Mouse (Mus musculus) liver, embryonic 14.5 days (tissue): ENCODE data around the gene Nup210. TPM values are rescaled to one million over a fixed set of nuclear protein-coding genes. Genes with fewer than 3 reads are reported as not detected.
A peak's percentile ranks its signal among the peaks of the same experiment; 100 is the strongest.

Experiments used
- ATAC-seq: fragments of 200-750 bp; cut with Nextera tagmentation; 2 replicates; pipeline ENCODE4 v1.8.0; 2017; ENCODE audit warnings: moderate number of reproducible peaks, mild to moderate bottlenecking, moderate library complexity; ENCODE audit not compliant: insufficient read depth
- DNase-seq, 3 experiments: peaks; one replicate each; pipeline ENCODE4 v3.0.0-alpha.2; 2012 to 2013; ENCODE audit warnings: low read depth in 3 of 3, low spot score in 3 of 3
- H3K27ac ChIP-seq: fragments of 300-500 bp; sonication (generic); 2 replicates; pipeline ENCODE4 v1.5.1; 2014; ENCODE audit warnings: moderate library complexity, mild to moderate bottlenecking, control low read depth, inconsistent platforms
- H3K27me3 ChIP-seq: fragments of 300-500 bp; sonication (generic); 2 replicates; pipeline ENCODE4 v1.6.1; 2014; ENCODE audit warnings: mild to moderate bottlenecking, low read length, moderate library complexity; ENCODE audit not compliant: control insufficient read depth, insufficient read depth
- H3K36me3 ChIP-seq: fragments of 300-500 bp; sonication (generic); replicated peaks from 2 replicates; pipeline ENCODE4 v1.6.1; 2014; ENCODE audit warnings: low read depth; ENCODE audit not compliant: control insufficient read depth, insufficient read depth
- H3K4me1 ChIP-seq, 2 experiments: fragments of 200-500 bp in 1 of 2; fragments of 300-500 bp in 1 of 2; sonication (generic) in 1 of 2; replicated peaks; 2 replicates each; pipeline ENCODE4 v1.6.1; 2012 to 2014; ENCODE audit warnings: antibody characterized with exemption in 1 of 2, inconsistent platforms in 1 of 2, low read length in 1 of 2; ENCODE audit not compliant: control insufficient read depth in 2 of 2, insufficient read depth in 2 of 2
- H3K4me2 ChIP-seq: fragments of 300-500 bp; sonication (generic); 2 replicates; pipeline ENCODE4 v1.6.1; 2014; ENCODE audit warnings: low read depth, mild to moderate bottlenecking, control low read depth, moderate library complexity
- H3K4me3 ChIP-seq, 2 experiments: fragments of 200-500 bp in 1 of 2; fragments of 300-500 bp in 1 of 2; sonication (generic) in 1 of 2; 2 replicates each; pipeline ENCODE4 v1.5.1; 2012 to 2014; ENCODE audit warnings: low read depth in 2 of 2, low read length in 2 of 2, mild to moderate bottlenecking in 2 of 2, control low read depth in 1 of 2, inconsistent platforms in 1 of 2, moderate library complexity in 1 of 2; ENCODE audit not compliant: insufficient read depth in 1 of 2
- H3K9ac ChIP-seq: fragments of 300-500 bp; sonication (generic); replicated peaks from 2 replicates; pipeline ENCODE4 v1.6.1; 2014; ENCODE audit warnings: mild to moderate bottlenecking, control low read depth, moderate library complexity
- H3K9me3 ChIP-seq: fragments of 300-500 bp; sonication (generic); 2 replicates; pipeline ENCODE4 v1.6.1; 2016; ENCODE audit warnings: low read length, mixed read lengths; ENCODE audit not compliant: control insufficient read depth
- CTCF ChIP-seq: IDR thresholded peaks from 2 replicates; pipeline ENCODE4 v1.5.1; 2016; ENCODE audit warnings: antibody characterized with exemption, low read depth, control low read depth
- EP300 ChIP-seq: IDR thresholded peaks from 2 replicates; pipeline ENCODE4 v1.6.1; 2016; ENCODE audit warnings: antibody characterized with exemption, low read depth
- WGBS: fragments of 180-500 bp; shearing (Covaris S2); extraction: QIAGEN DNeasy Blood & Tissue Kit; methylation state at CpG from one replicate; pipeline ENCODE4 v1.1.7; 2014; ENCODE audit not compliant: insufficient replicate concordance; 5-methylcytosine and 5-hydroxymethylcytosine counted together
- polyA plus RNA-seq, 2 experiments: library from polyadenylated mRNA; depleted of rRNA in 1 of 2; stranded (reverse) in 1 of 2; unstranded in 1 of 2; fragments of >200 nt; fragmentation: Nextera tagmentation in 1 of 2; extraction: Ambion mirVana in 1 of 2; gene quantifications; 2 replicates each; pipeline versions ENCODE4 v1.2.1 to v1.2.3; 2012 to 2014

Gene Nup210
- polyA plus RNA-seq, 2 experiments: 32.4 to 35.1 TPM

GRCm38 (mm10) chr6:91016600-91017230 lies 99.9 kb downstream of the Nup210 start:
- no peak for DNase-seq
- WGBS: 80% methylated on average over 7 of the region's 7 CpGs
- Histone ChIP-seq H3K9ac (no peak overlapping the region), H3K27ac (no peak overlapping the region), H3K4me1 (no peaks in the 10 kb centered on the region), H3K4me3 (no peak overlapping the region), H3K9me3 (no peaks in the 10 kb centered on the region), H3K27me3 (no peaks in the 10 kb centered on the region), H3K36me3 (peaks cover 69% of the 10 kb centered on the region), H3K4me2 (no peak overlapping the region)
- ATAC-seq: no peak
- TF ChIP-seq EP300 (no peak), CTCF (no peak)

- no peak overlapping the region for H3K27ac ChIP-seq
- peaks cover 51% of the 10 kb centered on the region for H3K36me3 ChIP-seq
- no peaks in the 10 kb centered on the region for H3K27me3 ChIP-seq
- ATAC-seq (no peak), DNase-seq (no peak)
- no peak overlapping the region for H3K4me2 ChIP-seq
- H3K9me3 ChIP-seq: no peaks in the 10 kb centered on the region
- H3K4me1 ChIP-seq: no peaks in the 10 kb centered on the region; a peak in 1 of 4 replicates
- no peak overlapping the region for H3K4me3 ChIP-seq
- no peak overlapping the region for H3K9ac ChIP-seq
- no peak for TF ChIP-seq CTCF
- TF ChIP-seq EP300: no peak
- WGBS: 75% methylated on average over 9 of the region's 9 CpGs
Observed at GRCm38 (mm10) chr6:91014198-91014958, 102.3 kb downstream of the Nup210 start.

DNA sequence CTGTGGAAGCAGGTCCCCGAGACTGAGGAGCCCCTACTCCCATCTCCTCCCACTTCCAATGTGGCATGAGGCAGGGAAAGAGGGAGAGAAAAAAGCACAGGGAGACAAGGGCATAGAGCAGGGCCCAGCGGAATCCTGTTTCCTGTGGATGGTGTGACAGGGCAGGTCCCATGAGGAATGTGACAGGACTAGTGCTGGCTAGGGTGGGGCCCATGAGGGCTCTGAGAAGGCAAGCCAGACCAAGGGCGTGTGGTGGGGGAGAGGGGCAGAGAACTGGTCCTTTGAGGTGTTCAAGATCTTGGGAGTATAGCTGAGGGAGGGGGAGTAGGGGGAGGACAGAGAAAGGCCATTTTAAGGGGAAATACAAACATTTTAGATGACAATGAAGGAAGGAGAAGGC lies 104.2 kb downstream of the Nup210 start:
- Histone ChIP-seq H3K36me3 (peaks cover 40% of the 10 kb centered on the region), H3K4me1 (peaks cover 16% of the 10 kb centered on the region in 2 experiments), H3K9me3 (no peaks in the 10 kb centered on the region), H3K4me2 (no peak overlapping the region), H3K27ac (no peak overlapping the region), H3K27me3 (no peaks in the 10 kb centered on the region), H3K4me3 (no peak overlapping the region), H3K9ac (no peak overlapping the region)
- ATAC-seq (no peak), DNase-seq (no peak)
- 66% methylated on average over 3 of the region's 3 CpGs for WGBS
- TF ChIP-seq EP300 (no peak), CTCF (no peak)

GRCm38 (mm10) chr6:91011568-91011967 lies 105.1 kb downstream of the Nup210 start:
- Histone ChIP-seq H3K36me3 (peaks cover 32% of the 10 kb centered on the region), H3K27ac (no peak overlapping the region), H3K4me2 (no peak overlapping the region), H3K4me3 (no peak overlapping the region), H3K4me1 (peaks cover 23 to 24% of the 10 kb centered on the region in 2 experiments), H3K27me3 (no peaks in the 10 kb centered on the region), H3K9me3 (no peaks in the 10 kb centered on the region), H3K9ac (no peak overlapping the region)
- TF ChIP-seq CTCF (no peak), EP300 (no peak)
- no peak for ATAC-seq
- WGBS: 71% methylated on average over 4 of the region's 4 CpGs
- DNase-seq: no peak

DNA sequence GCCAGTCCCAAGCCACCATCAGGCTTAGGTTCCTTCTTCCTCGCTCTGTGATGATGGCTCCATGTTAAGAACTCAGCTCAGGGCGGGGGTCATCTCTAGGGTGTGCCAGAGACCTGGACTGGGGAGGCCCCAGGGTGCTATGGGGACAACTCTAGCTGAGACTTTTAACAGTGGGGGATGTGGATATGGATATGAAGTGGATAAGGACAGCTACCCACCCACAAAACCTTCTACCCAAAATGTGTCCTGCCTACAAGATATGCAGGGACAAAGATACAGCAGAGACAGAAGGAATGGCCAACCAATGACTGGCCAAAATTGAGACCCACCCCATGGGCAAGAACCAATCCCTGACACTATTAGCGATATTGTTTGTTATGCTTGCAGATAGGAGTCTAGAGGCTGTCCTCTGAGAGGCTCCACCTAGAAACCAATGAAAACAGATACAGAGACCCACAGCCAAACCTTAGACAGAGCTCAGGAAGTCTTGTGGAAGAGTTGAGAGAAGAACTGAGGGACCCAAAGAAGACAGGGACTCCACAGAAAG lies 108.3 kb downstream of the Nup210 start:
- DNase-seq (peak in 2 of 3 experiments; percentile 53 to 69), ATAC-seq (peak; percentile 82)
- Histone ChIP-seq H3K36me3 (peaks cover 8% of the 10 kb centered on the region), H3K4me1 (peaks cover 36 to 45% of the 10 kb centered on the region in 2 experiments), H3K4me3 (no peak overlapping the region), H3K9ac (peak overlapping the region; percentile 28; the same call in 1 of the 2 replicates), H3K27me3 (no peaks in the 10 kb centered on the region), H3K4me2 (peak overlapping the region; percentile 63), H3K27ac (peak overlapping the region; percentile 81), H3K9me3 (no peaks in the 10 kb centered on the region)
- WGBS: 37% methylated on average over 3 of the region's 3 CpGs
- TF ChIP-seq EP300: no peak
- TF ChIP-seq CTCF: no peak
